Mouse (Mus musculus): Measurements from ENCODE around the gene Itih3.

Gene Itih3

DNA sequence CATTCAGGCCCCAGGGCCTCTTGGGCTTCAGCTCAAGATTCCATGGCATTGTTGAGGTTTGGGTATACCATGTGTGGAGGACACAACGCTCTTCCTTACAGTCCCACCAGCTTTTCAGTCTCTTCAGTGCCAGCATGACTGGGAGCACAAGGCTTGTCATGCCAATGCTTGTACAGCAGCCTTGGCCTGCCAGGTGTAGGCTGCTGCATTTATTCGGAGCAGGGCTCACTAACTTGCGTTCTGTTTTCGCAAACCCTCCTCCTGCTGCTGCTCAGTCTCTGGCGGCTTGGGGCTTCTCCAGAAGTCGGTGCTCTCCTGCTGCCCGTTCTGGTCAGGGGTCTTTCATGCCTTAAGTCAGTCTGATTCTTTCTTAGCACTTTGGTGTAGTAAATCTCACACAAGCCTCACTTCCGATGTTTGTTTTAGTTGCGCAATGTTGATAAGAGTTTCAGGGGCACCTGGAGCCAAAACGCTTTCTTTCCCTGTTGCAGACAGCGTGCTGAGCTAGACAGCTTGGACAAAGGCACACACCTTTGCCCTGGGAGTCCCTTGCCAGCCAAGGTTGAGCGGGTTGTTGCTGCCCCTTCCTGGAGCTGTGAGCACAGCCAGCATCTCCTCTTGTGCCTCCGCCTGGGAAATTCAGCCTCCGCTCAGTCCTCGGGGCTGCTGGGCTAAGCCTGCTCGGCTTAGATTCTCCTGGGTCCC is 62.0 kb downstream of the Itih3 start:
- DNase-seq (ENCODE audit: low read depth): no peak
